Mouse (Mus musculus) forebrain, embryonic 16.5 days (tissue): ENCODE data around the gene Npepl1. TPM values are rescaled to one million over a fixed set of nuclear protein-coding genes. Genes with fewer than 3 reads are reported as not detected.
A peak's percentile ranks its signal among the peaks of the same experiment; 100 is the strongest.

ENCODE experiments used
- ATAC-seq: fragments of 200-750 bp; cut with Nextera tagmentation; 2 replicates; pipeline ENCODE4 v1.8.0; 2017; ENCODE audit warnings: mild to moderate bottlenecking, moderate library complexity
- H3K27ac ChIP-seq: fragments of 300-500 bp; sonication (generic); 2 replicates; pipeline ENCODE4 v1.5.1; 2014; ENCODE audit warnings: low read length, control low read depth
- H3K27me3 ChIP-seq: fragments of 300-500 bp; sonication (generic); replicated peaks from 2 replicates; pipeline ENCODE4 v1.6.1; 2014; ENCODE audit warnings: low read length; ENCODE audit not compliant: control insufficient read depth, insufficient read depth
- H3K36me3 ChIP-seq: fragments of 300-500 bp; sonication (generic); 2 replicates; pipeline ENCODE4 v1.6.1; 2014; ENCODE audit not compliant: control insufficient read depth, insufficient read depth
- H3K4me1 ChIP-seq: fragments of 300-500 bp; sonication (generic); replicated peaks from 2 replicates; pipeline ENCODE4 v1.6.1; 2014; ENCODE audit warnings: low read length; ENCODE audit not compliant: control insufficient read depth, insufficient read depth
- H3K4me2 ChIP-seq: fragments of 300-500 bp; sonication (generic); 2 replicates; pipeline ENCODE4 v1.6.1; 2014; ENCODE audit warnings: mild to moderate bottlenecking, low read length, control low read depth
- H3K4me3 ChIP-seq: fragments of 300-500 bp; sonication (generic); replicated peaks from 2 replicates; pipeline ENCODE4 v1.5.1; 2014; ENCODE audit warnings: mild to moderate bottlenecking, low read length, control low read depth
- H3K9ac ChIP-seq: fragments of 300-500 bp; sonication (generic); replicated peaks from 2 replicates; pipeline ENCODE4 v1.6.1; 2014; ENCODE audit warnings: low read depth, low read length, control low read depth
- H3K9me3 ChIP-seq: fragments of 300-500 bp; sonication (generic); 2 replicates; pipeline ENCODE4 v1.6.1; 2016; ENCODE audit warnings: low read length; ENCODE audit not compliant: control insufficient read depth
- WGBS: fragments of 180-500 bp; shearing (Covaris S2); extraction: QIAGEN DNeasy Blood & Tissue Kit; methylation state at CpG from one replicate; pipeline ENCODE4 v1.1.7; 2014; 5-methylcytosine and 5-hydroxymethylcytosine counted together
- polyA plus RNA-seq: library from polyadenylated mRNA; unstranded; fragments of >200 nt; fragmentation: Nextera tagmentation; extraction: Ambion mirVana; gene quantifications from 2 replicates; pipeline ENCODE4 v1.2.1, GENCODE M21; 2015

Npepl1 gene
- polyA plus RNA-seq, 1 experiment from 2014 or later: 19.3 TPM

DNA sequence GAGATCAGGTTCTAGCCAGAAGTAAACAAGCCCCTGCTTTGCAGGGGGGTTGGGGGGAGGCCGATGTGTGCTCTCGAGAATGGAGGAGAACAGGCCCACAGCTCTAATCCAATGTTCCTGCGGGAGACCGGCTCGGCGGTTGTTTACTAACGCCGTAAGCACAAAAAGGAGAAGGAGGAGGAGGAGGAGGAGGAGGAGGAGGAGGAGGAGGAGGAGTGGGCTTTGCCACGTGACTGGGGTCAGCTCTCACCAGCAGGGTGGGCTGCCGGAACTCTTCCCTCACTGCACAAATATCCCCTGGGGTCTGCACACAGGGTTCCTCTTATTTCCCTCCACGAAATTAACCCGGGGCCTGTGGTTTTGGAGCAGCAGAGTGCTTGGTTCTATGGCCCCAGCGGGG lies 35.5 kb upstream of the Npepl1 start:
- peak overlapping the region; percentile 67 for H3K27ac ChIP-seq
- H3K4me2 ChIP-seq: peak overlapping the region; percentile 91
- H3K36me3 ChIP-seq: no peaks in the 10 kb centered on the region
- no peaks in the 10 kb centered on the region for H3K27me3 ChIP-seq
- H3K9me3 ChIP-seq: no peaks in the 10 kb centered on the region
- peak; percentile 9; the same call in 1 of the 2 replicates for ATAC-seq
- H3K9ac ChIP-seq: peak overlapping the region; percentile 73
- H3K4me3 ChIP-seq: peak overlapping the region; percentile 70
- H3K4me1 ChIP-seq: peaks cover 30% of the 10 kb centered on the region
- WGBS: 0% methylated on average over 9 of the region's 13 CpGs

DNA sequence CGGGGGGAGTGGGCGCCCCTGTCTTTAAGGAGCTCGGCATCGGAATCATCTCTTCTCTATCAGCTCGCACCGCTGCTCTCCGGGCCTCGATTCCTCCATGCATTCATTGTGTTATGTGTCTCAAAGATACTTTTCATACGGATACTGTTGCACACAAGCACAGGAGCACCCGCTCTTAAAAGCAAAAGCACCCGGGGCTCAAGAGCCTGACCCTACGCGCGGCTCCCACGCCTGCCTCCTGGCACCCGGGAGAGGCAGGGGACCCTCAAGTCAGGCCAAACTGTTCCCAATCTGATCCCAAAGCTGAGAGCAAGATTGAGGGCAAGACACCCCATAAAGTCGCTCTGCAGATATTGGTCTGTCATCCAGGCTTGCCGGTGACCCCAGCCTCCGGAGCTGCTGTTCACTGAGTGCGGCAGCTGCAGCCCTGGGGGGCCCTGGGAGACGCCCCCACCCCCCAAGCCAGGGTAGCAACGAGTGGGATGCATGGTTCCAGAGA lies 35.0 kb upstream of the Npepl1 start:
- no peaks in the 10 kb centered on the region for H3K27me3 ChIP-seq
- ATAC-seq: no peak
- no peaks in the 10 kb centered on the region for H3K9me3 ChIP-seq
- no peaks in the 10 kb centered on the region for H3K36me3 ChIP-seq
- peak overlapping the region; percentile 70 for H3K4me3 ChIP-seq
- peak overlapping the region; percentile 67 for H3K27ac ChIP-seq
- 1% methylated on average over 22 of the region's 22 CpGs for WGBS
- peak overlapping the region; percentile 73 for H3K9ac ChIP-seq
- H3K4me2 ChIP-seq: peak overlapping the region; percentile 91
- H3K4me1 ChIP-seq: peaks cover 30% of the 10 kb centered on the region

DNA sequence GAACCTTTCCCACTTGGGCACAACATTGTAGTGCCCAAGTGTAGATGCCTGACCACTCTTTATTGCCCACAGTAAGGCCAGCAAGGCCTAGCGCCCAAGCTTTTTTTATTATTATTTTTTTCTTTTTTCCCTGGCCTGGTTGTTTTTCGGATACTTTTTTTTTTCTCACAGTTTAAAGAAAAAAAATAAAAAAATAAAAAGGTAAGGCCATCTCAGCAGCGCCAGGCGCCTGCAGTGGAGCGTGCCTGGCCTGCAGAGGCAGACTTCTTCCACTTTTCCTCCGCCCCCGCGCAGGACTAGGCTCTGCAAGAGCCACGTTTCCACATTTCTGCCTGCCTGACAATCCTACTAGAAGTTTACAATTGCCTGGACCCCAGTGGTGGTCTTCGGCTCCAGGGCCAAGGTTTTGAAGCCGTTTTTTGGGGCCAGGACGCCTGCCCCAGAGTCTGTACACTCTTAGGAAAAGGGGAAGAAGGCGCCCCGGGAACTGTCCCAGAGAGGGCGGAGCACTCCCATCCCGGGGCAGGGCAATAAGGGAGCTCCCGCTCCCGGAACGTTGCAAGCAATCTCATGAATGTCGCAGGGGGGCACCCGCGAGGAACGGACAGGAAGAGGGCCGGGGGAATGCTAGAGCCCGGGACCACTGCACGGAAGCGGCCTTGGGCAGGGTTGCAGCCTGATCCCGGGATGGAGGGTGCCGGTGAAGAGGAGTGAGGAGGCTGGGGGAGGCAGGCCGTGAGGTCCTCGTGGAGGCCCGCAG lies 34.3 kb upstream of the Npepl1 start, which contains the start of gene Stx16:
Gene Stx16, plus strand, starts transcription at position 636 of the 760 bp plus-strand sequence.
- Histone ChIP-seq H3K4me3 (peak within 1 kb of the TSS; percentile 70), H3K9ac (peak within 1 kb of the TSS; percentile 73), H3K36me3 (no peaks in the 10 kb centered on the region), H3K27ac (peak within 1 kb of the TSS; percentile 67), H3K27me3 (no peaks in the 10 kb centered on the region), H3K9me3 (no peaks in the 10 kb centered on the region), H3K4me2 (peak within 1 kb of the TSS; percentile 91), H3K4me1 (peaks cover 35% of the 10 kb centered on the region)
- WGBS: 1% methylated on average over 32 of the region's 32 CpGs
- peak; percentile 92 for ATAC-seq

DNA sequence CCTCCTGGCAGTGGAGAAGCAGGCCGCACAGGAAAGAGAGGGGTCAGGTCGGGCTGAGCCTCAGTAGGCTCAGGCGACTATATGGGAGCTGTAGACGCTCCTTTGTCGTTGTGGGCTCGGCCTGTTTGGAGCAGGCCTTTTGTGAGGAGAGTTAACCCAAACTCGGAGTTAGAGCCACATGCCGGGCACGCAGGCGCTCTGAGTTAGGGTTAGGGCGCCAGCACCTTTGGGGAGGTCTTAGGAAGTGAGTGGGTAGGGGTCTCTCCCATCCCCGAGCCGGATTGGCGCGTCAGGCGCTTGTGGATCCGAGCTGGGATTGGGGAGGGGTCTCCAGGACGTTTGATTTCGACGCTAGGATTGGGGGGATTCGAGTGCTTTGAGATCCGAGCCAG lies 33.7 kb upstream of the Npepl1 start:
- peak overlapping the region; percentile 67 for H3K27ac ChIP-seq
- H3K36me3 ChIP-seq: no peaks in the 10 kb centered on the region
- H3K9me3 ChIP-seq: no peaks in the 10 kb centered on the region
- no peaks in the 10 kb centered on the region for H3K27me3 ChIP-seq
- peaks cover 35% of the 10 kb centered on the region for H3K4me1 ChIP-seq
- peak; percentile 73 for ATAC-seq
- peak overlapping the region; percentile 91 for H3K4me2 ChIP-seq
- H3K9ac ChIP-seq: peak overlapping the region; percentile 68
- peak overlapping the region; percentile 70 for H3K4me3 ChIP-seq
- WGBS: under 1% methylated on average over 22 of the region's 22 CpGs

DNA sequence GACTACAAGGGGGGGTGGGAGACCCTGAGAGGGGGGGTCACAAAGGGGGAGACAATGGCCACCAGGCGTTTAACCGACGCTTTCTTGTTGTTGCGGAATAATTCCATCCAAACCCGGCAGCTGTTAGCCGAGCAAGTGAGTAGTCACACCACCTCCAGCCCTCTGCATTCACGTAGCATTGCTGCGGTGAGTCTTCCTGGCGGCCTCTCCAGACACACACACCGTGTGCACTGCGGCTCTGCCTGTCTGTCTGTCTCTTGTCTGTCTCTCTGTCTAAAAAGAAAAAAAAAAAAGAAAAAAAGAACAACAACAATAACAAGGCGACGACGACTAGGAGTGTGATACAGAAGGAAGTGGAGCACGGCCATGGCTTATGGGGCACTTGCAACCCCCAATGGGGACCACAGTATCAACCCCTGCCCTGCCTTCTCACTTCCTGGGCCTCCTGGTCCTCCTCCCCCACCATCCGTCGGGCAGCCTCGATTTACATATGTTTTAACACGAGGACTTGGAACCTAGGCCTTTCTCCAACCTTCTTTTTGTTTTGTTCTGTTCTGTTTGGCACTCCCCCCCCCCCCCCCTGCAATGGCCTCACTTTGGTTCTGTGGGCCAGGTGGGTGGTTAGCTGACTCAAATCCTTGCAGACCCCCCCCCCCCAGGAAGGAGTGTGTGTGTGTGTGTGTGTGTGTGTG lies 33.0 kb upstream of the Npepl1 start:
- no peak for ATAC-seq

DNA sequence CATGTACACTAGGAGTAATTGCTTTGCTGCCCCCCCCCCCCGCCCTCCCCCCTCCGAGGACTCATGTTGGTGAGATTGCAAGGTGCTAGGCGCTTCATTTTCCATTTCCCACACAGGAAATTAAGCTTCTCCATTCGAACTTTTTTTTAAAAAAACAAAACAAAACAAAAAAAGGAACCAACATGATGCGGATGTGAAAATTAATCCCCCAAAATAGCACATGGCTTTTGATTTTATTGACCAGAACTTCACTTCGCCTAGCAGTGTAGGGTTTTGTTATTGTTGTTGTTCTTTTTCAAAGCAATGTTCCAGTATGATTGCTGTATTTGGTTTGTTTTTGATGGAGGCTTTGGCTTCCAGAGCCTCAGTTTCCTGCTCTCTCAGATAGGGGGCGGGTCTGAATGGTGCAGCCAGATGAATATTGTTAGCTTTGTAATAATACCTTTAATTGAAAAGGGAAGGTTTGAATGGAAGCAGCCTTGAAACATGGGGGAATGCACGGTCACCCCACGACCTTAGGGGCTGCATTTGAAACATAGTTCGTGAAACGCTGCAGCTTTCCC lies 32.3 kb upstream of the Npepl1 start:
- Histone ChIP-seq H3K4me1 (peaks cover 35% of the 10 kb centered on the region), H3K27ac (no peak overlapping the region)
- WGBS: 4% methylated on average over 11 of the region's 11 CpGs

More for the DNA sequence above, 33.0 kb upstream of the Npepl1 start:
- under 1% methylated on average over 19 of the region's 19 CpGs for WGBS
- Histone ChIP-seq H3K27ac (peak overlapping the region; percentile 67), H3K4me3 (peak overlapping the region; percentile 70), H3K9me3 (no peaks in the 10 kb centered on the region), H3K4me2 (peak overlapping the region; percentile 91), H3K36me3 (no peaks in the 10 kb centered on the region), H3K27me3 (no peaks in the 10 kb centered on the region), H3K4me1 (peaks cover 35% of the 10 kb centered on the region), H3K9ac (peak overlapping the region; percentile 68)

DNA sequence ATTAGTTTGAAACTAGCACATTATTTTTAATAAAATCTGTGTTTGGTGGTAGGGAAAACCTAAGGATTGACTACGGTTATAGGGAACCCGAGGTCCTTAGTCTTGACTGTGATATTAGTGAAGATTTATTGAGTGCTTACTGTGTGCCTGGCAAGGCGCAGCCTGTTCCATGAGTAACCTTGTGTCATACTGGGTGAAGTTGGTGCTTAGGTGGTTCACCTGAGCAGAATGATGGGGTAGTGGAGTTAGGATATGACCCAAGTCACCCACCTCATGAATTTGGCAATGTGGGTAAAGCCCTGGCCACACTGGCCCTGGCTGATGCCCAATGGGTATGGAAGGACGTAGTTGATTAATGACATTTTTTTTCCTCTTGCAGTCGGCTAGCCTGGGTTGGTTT lies 28.3 kb upstream of the Npepl1 start:
- WGBS: 87% methylated on average over 5 of the region's 5 CpGs
- ATAC-seq: no peak

More for the DNA sequence above, 32.3 kb upstream of the Npepl1 start:
- Histone ChIP-seq H3K9ac (peak overlapping the region; percentile 68), H3K9me3 (no peaks in the 10 kb centered on the region), H3K4me2 (peak overlapping the region; percentile 91), H3K4me3 (peak overlapping the region; percentile 70), H3K27me3 (no peaks in the 10 kb centered on the region), H3K36me3 (no peaks in the 10 kb centered on the region)
- ATAC-seq: no peak

DNA sequence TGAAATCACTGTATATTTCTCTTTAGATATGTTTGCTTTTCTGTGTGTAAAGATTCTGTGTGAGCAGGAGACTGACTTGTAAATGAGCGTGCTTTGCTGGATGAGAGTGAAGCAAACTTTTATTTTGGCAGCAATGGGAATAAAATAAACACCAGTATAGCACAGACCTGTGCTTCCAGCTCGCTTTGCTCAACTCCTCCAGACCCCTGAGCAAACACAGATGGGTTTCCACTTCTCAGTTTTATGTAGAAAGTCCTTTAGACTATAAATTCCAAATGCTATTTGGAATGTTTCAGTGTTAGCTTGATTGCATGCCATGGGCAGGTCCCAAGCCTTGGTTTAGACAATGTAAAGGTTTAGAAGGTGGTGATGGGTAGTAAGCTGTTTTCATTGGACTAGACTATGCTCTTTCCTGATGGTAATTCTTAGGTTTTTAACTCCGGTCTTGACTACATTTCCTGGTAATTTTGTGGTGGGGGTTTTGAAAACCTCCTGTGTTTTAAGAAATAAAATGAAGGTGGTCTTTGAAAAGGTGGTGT lies 27.7 kb upstream of the Npepl1 start:
- H3K9ac ChIP-seq: no peak overlapping the region
- H3K27me3 ChIP-seq: no peaks in the 10 kb centered on the region
- no peak overlapping the region for H3K4me3 ChIP-seq
- 83% methylated on average over 3 of the region's 3 CpGs for WGBS
- ATAC-seq: no peak
- H3K4me1 ChIP-seq: peaks cover 14% of the 10 kb centered on the region
- no peaks in the 10 kb centered on the region for H3K9me3 ChIP-seq
- H3K4me2 ChIP-seq: no peak overlapping the region
- no peak overlapping the region for H3K27ac ChIP-seq
- no peaks in the 10 kb centered on the region for H3K36me3 ChIP-seq

More for the DNA sequence above, 28.3 kb upstream of the Npepl1 start:
- Histone ChIP-seq H3K4me2 (no peak overlapping the region), H3K27me3 (no peaks in the 10 kb centered on the region), H3K36me3 (no peaks in the 10 kb centered on the region), H3K4me3 (no peak overlapping the region), H3K27ac (no peak overlapping the region), H3K4me1 (peaks cover 19% of the 10 kb centered on the region), H3K9ac (no peak overlapping the region), H3K9me3 (no peaks in the 10 kb centered on the region)

DNA sequence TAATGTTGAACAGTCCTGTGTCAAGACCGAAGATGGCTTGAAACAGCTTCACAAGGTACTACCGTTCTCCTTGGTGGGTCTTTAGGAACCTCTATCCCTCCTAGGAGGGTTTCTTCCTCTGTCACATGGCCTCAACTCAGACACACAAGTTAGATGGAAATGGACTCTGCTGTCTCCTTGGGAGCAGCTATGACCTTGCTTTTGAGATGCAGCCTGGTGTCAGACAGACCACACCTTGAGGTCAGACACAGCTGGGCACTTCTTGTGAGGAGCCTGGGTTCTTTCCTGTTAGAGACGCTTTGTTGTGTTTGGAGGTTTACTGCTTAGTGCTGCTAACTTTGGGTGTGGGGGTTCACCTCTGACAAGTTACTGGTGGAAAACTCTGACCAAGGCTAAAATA lies 15.1 kb upstream of the Npepl1 start:
- Histone ChIP-seq H3K27me3 (no peaks in the 10 kb centered on the region), H3K4me3 (no peak overlapping the region), H3K27ac (no peak overlapping the region), H3K9ac (no peak overlapping the region), H3K36me3 (peaks cover 5% of the 10 kb centered on the region; the same call in 1 of the 2 replicates), H3K9me3 (no peaks in the 10 kb centered on the region), H3K4me1 (no peaks in the 10 kb centered on the region), H3K4me2 (no peak overlapping the region)
- WGBS: 93% methylated on average over 3 of the region's 3 CpGs
- ATAC-seq: no peak
